Mouse (Mus musculus) bone marrow, adult 2 months (tissue): Measurements from ENCODE around the gene Vat1.

Experiments
- CTCF ChIP-seq: fragments of 200-500 bp; IDR thresholded peaks from 2 replicates; pipeline ENCODE4 v1.5.1; 2011; ENCODE audit warnings: low read length, control low read depth; ENCODE audit not compliant: control insufficient read depth, insufficient read depth
- POLR2A ChIP-seq: fragments of 200-500 bp; IDR thresholded peaks from 2 replicates; pipeline ENCODE4 v1.6.1; 2011; ENCODE audit warnings: low read depth, mild to moderate bottlenecking, control low read depth, low read length, borderline replicate concordance; ENCODE audit not compliant: control insufficient read depth

GRCm38 (mm10) chr11:101446319-101446718, 19.7 kb downstream of the Vat1 start:
- TF ChIP-seq CTCF (no peak), POLR2A (no peak)
